24 mouse cellular contexts compared by ENCODE assay signal in the genomic region with DNA sequence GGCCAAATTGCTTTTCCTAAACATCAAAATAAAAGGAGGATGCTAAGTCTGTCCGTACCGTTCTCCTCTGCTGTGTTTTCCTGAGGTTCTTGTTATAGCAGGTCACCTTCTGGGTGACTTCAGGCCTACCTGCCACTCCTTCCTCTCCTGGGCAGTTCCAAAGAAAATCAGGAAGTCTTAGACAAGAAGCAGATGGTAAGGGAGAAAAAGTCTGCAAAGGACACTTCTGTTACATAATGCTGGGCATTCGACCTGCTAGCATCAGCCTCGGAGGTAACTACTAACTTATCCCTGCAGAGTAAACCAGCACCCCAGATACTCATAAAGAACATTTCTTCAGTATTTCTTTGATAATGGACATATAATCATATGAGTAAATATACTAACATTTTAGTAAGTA. TPM values are rescaled to one million over a fixed set of nuclear protein-coding genes. Genes with fewer than 3 reads are reported as not detected.
"Had no signal": no experiment of that assay in that cellular context is flagged by ENCODE, and none has a peak within 500 bp of the region (broad histone marks: within the 10 kb centered on the region; RNA-seq: fewer than 3 reads in every experiment).

No protein-coding gene starts in this region.

- H3K4me3 ChIP-seq: embryonic facial prominence, embryonic 10.5 days; embryonic facial prominence, embryonic 12.5 days; embryonic facial prominence, embryonic 13.5 days; embryonic facial prominence, embryonic 15.5 days; erythroblast, embryonic 14.5 days; forebrain, embryonic 12.5 days; forebrain, embryonic 13.5 days; forebrain, embryonic 15.5 days; gastrocnemius, adult 2 months; heart, adult 2 months; heart, embryonic 10.5 days had no signal

- H3K9me3 ChIP-seq: embryonic facial prominence, embryonic 10.5 days; embryonic facial prominence, embryonic 12.5 days; embryonic facial prominence, embryonic 13.5 days; embryonic facial prominence, embryonic 15.5 days; forebrain, embryonic 12.5 days; forebrain, embryonic 13.5 days; forebrain, embryonic 15.5 days; heart, embryonic 10.5 days had no signal

- H3K4me1 ChIP-seq: embryonic facial prominence, embryonic 12.5 days had no signal

- H3K27ac ChIP-seq: embryonic facial prominence, embryonic 10.5 days; embryonic facial prominence, embryonic 12.5 days; embryonic facial prominence, embryonic 13.5 days; embryonic facial prominence, embryonic 15.5 days; forebrain, embryonic 12.5 days; forebrain, embryonic 13.5 days; forebrain, embryonic 15.5 days; gastrocnemius, adult 2 months; heart, adult 2 months; heart, embryonic 10.5 days had no signal

- DNase-seq: cerebellum, adult 8-10 months; cerebellum, adult 9-11 months; cerebellum, postnatal 10 days; cerebellum, postnatal 14 days; cerebellum, postnatal 36 days; embryo, embryonic 11 days; forebrain, postnatal 0 days; gastrocnemius, adult 2 months; gastrocnemius, postnatal 10 days; gastrocnemius, postnatal 14 days; gastrocnemius, postnatal 25 days; gastrocnemius, postnatal 36 days; heart, adult 11 months; heart, adult 18-20 months; heart, adult 2 months had no signal

- H3K36me3 ChIP-seq: embryonic facial prominence, embryonic 10.5 days; embryonic facial prominence, embryonic 12.5 days; embryonic facial prominence, embryonic 13.5 days; embryonic facial prominence, embryonic 15.5 days; forebrain, embryonic 12.5 days; forebrain, embryonic 15.5 days; heart, embryonic 10.5 days had no signal

- H3K27me3 ChIP-seq: embryonic facial prominence, embryonic 15.5 days; forebrain, embryonic 15.5 days had no signal

RNA-seq across cellular contexts. Expression of gene Rnf152, which starts 4.7 kb away (rescaled TPM):
- polyA plus RNA-seq: erythroblast, embryonic 14.5 days had no signal
